Mouse (Mus musculus) heart, postnatal 0 days (tissue): ENCODE data around the gene Mei4.

Experiments used
- CTCF ChIP-seq: IDR thresholded peaks from 2 replicates; pipeline ENCODE4 v1.5.1; 2016; ENCODE audit warnings: antibody characterized with exemption, control low read depth, low read depth
- EP300 ChIP-seq: IDR thresholded peaks from 2 replicates; pipeline ENCODE4 v1.6.1; 2016; ENCODE audit warnings: antibody characterized with exemption, low read depth

DNA sequence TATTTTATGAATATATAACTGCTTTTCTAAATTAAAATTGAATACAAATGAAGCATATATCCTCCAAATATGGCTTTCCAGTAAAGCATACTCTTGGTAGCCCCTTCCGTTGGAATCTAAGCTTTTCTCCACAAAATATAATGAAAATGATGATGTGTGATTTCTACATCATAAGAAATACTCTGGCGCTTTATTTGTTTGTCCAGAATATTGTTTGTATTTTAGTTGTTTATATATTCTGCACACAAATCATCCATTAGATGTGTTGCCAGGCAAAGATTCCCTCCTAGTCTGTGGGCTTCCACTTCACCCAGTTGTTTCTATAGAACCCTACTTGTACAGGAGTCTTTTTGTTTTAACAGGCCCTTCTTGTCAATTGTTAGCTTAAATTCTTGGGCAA, 211.8 kb downstream of the Mei4 start:
- no peak for TF ChIP-seq CTCF
- no peak for TF ChIP-seq EP300
